8 mouse cellular contexts compared by ENCODE assay signal in the genomic region with DNA sequence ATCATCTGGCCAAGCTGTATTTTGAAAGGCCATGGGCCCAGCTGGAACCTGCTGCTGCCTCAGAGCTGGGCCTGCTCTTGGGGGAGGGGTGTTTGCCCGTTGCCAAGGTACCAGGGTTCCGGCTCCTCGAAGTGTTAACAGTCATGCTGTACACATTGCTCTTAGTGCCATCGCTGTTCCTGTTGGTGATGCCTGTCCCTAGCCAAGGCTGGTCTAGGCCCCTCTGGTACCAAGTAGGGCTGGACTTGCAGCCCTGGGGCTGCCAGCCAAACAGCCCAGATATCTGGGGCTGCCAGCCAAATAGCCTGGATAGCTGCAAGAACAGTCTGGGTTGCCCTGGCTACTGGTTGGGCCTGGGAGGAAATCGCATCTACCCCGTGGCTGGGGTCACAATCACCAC. TPM values are rescaled to one million over a fixed set of nuclear protein-coding genes. Genes with fewer than 3 reads are reported as not detected.
DNase-seq lines count a peak whose midpoint lies in the region; ATAC-seq lines count a peak whose summit lies in the region.

Gene Tmem89, plus strand, starts transcription at position 129 of the 400 bp plus-strand sequence.

- no peak within 1 kb of the TSS for H3K9ac ChIP-seq in intestine, embryonic 15.5 days

- 67% methylated on average over 6 of the region's 6 CpGs for WGBS in intestine, embryonic 15.5 days

- H3K9me3 ChIP-seq in intestine, embryonic 15.5 days: no peaks in the 10 kb centered on the region

- H3K4me1 ChIP-seq in intestine, embryonic 15.5 days (replicated peaks): no peaks in the 10 kb centered on the region

- H3K4me2 ChIP-seq in intestine, embryonic 15.5 days (replicated peaks): no peak within 1 kb of the TSS

- no peak for ATAC-seq in monocyte, adult 5-6 weeks (replicated peaks; ENCODE audit: insufficient number of reproducible peaks, low FRiP score, low TSS enrichment, poor library complexity, severe bottlenecking)
- no peak for ATAC-seq in intestine, embryonic 15.5 days

- 0 out of 2 replicates have a peak, but pooled peaks cover 2% of the 10 kb centered on the region for H3K27me3 ChIP-seq in intestine, embryonic 15.5 days (replicated peaks)

- no peak within 1 kb of the TSS for H3K27ac ChIP-seq in intestine, embryonic 15.5 days

- no peak within 1 kb of the TSS for H3K4me3 ChIP-seq in intestine, embryonic 15.5 days (replicated peaks)

- peak; percentile 39 for DNase-seq in lung, postnatal 10 days
- no peak for DNase-seq in lung, postnatal 25 days (ENCODE audit: low spot score)
- peak; percentile 51 to 55 for DNase-seq in frontal cortex, adult 2 months (ENCODE audit: extremely low spot score in 1 of 2, low spot score in 1 of 2)
- DNase-seq in layer of hippocampus, postnatal 36 days: peak; percentile 55 to 70
- DNase-seq in right cerebral cortex, postnatal 36 days (ENCODE audit: low spot score in 2 of 2): peak; percentile 41 to 45
- no peak for DNase-seq in gastrocnemius, postnatal 10 days

- H3K36me3 ChIP-seq in intestine, embryonic 15.5 days: no peaks in the 10 kb centered on the region; the same call in 1 of the 2 replicates

RNA-seq across cellular contexts. Expression of gene Tmem89, which starts in this region (rescaled TPM):
- polyA plus RNA-seq in frontal cortex, adult 2 months (2012; rRNA removed): 0.50 TPM in 2 replicates
- not detected for total RNA-seq in layer of hippocampus, postnatal 36 days (2021)
- not detected in 3 replicates for total RNA-seq in monocyte, adult 5-6 weeks (2017)
- 0.34 TPM in 1 of 2 replicates, not detected in the other for polyA plus RNA-seq in intestine, embryonic 15.5 days (2015; fragmentation: Nextera tagmentation; extraction: Ambion mirVana)
- total RNA-seq in gastrocnemius, postnatal 10 days (2021): not detected

Comparison
In these comparisons a context has a peak if more than half of its experiments do, and no peak if none do; other contexts are left out.
1. DNase-seq: peak in lung, postnatal 10 days (single experiment) and right cerebral cortex, postnatal 36 days (2 of 2); none in lung, postnatal 25 days (single experiment) and gastrocnemius, postnatal 10 days (single experiment).
2. Peak in DNase-seq in frontal cortex, adult 2 months; RNA of the gene not detected or under 1 TPM.
3. Peak in DNase-seq in layer of hippocampus, postnatal 36 days; RNA of the gene not detected or under 1 TPM.